Mouse (Mus musculus): ENCODE results near the gene Akap8l.
A peak's percentile ranks its signal among the peaks of the same experiment; 100 is the strongest.

Akap8l gene

GRCm38 (mm10) chr17:32358192-32358942 lies 8.0 kb upstream of the Akap8l start:
- DNase-seq (ENCODE audit: low read depth, low spot score), result no peak

- DNase-seq (ENCODE audit: low read depth, low spot score), result peak; percentile 47
These were observed 6.7 kb upstream of the Akap8l start for GRCm38 (mm10) chr17:32356766-32357760.

- DNase-seq (ENCODE audit: low read depth, low spot score), result no peak
These were observed 5.9 kb upstream of the Akap8l start for GRCm38 (mm10) chr17:32356281-32356680.

DNA sequence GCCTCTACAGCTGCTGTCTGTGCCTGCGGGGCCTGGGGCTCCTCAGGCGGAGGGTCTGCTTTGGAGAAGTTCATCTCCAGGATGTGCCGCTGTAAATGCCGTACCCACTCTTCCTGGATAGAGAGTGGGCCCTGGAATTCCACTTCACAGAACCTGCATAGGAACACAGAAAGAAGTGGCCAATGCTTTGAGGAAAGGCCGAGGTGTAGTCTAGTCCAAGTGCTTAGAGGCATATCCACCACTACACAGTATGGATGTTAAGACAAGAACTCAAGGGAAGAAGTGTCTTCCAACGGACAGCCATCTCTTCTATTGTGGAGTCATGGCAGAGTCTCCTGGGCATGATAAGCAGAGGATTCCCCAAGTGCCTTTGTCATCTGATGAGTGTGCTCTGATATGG lies 4.6 kb upstream of the Akap8l start:
- no peak for DNase-seq (ENCODE audit: low read depth, low spot score)

DNA sequence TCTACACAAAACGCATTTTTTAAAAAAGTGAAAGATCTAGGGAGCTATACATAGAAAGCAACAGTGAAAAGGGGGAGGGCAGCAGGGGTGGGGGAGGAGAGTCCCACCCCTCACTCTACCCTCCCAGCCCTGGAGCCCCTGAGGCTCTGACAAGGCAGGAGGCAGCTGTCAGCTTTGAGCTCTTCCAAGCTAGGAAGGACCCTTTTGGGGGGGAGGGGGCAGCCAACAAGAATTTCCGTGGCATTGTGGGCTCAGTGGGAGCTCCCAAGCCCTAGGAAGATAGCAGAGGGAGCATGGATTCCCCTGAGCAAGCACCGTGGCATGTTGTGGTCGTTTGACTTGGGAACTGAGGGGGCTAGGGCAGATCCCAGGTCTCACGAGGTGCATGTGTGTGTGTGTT lies 3.8 kb upstream of the Akap8l start:
- DNase-seq (ENCODE audit: low read depth, low spot score), result no peak

GRCm38 (mm10) chr17:32353696-32354095 lies 3.3 kb upstream of the Akap8l start:
- DNase-seq (ENCODE audit: low read depth, low spot score), result no peak

DNA sequence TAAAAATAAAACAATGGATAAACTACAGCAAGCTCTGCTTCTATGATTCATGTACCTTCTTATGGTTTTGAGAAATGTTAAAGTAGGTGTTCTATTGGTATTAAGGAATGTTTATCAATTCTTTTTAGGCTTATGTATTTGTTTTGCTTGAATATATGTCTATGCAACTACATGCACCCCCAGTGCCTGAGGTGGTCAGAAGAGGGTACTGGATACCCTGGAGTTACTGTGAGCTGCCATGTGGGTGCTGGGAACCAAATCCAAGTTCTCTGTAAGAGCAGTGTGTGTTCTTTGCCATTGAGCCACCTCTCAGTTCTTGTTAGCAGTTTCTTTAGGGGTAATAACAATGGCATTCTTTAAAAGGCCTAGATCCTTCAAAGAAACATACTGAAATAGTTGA lies 1.3 kb upstream of the Akap8l start:
- DNase-seq (ENCODE audit: low read depth, low spot score), result no peak

DNA sequence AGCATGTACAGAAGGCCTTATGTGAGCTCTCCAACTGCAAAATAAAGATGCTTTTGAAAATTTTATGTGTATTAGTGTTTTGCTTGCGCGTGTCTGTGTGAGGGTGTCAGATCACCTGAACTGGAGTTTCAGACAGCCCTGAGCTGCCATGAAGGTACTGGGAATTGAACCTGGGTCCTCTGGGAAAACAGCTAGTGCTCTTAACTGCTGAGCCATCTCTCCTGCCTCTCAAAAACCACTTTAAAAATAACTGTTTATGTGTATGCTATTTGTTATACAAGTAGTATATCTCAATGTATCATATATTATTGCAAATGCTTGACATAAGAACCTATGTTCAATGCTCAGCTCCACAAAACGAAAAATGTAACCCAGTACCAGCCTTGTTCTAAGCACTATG lies 862 bp upstream of the Akap8l start:
- no peak for DNase-seq (ENCODE audit: low read depth, low spot score)

GRCm38 (mm10) chr17:32349851-32350381 lies 491 bp downstream of the Akap8l start:
- no peak for DNase-seq (ENCODE audit: low read depth, low spot score)

GRCm38 (mm10) chr17:32349037-32349732 lies 1.2 kb downstream of the Akap8l start:
- DNase-seq (ENCODE audit: low read depth, low spot score), result peak; percentile 74

DNA sequence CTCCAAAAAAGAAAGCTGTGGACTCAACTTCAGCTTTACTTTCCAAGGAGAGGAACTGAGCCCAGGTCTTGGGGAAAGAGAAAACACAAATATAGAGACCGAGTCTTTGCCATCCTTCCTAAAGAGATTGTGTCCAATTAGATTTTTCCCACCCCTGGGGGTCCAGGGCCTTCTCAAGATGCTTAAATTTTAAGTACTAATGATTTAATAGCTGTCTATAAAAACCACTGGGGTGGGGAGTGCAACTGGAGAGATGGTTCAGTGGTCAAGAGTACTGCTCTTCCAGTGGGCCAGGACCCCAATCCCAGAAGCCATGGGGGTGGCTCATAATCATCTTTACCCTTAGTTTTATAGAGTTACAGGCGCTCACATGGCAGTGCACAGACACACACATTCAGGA lies 2.0 kb downstream of the Akap8l start:
- DNase-seq (ENCODE audit: low read depth, low spot score), result no peak

GRCm38 (mm10) chr17:32341102-32341501 lies 9.3 kb downstream of the Akap8l start:
- DNase-seq (ENCODE audit: low read depth, low spot score), result no peak

DNA sequence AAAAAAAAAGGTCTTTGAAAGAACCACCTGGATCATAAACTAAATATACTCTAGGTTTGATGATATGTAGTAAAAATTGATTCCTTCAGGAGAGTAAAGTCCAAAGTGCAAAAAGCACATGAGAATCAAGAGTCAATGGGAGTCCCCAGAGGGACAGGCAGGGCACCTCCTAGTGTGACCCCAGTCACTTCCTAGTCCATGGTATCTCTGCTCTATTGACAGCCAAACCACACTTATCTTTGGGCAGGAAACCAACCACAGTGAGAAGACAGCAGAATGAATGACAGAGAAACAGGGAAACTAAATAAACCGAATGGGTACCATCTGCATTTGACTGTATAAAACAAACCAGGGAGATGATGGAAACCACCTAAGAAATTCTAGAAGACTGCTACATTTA lies 10.3 kb downstream of the Akap8l start:
- no peak for DNase-seq (ENCODE audit: low read depth, low spot score)

DNA sequence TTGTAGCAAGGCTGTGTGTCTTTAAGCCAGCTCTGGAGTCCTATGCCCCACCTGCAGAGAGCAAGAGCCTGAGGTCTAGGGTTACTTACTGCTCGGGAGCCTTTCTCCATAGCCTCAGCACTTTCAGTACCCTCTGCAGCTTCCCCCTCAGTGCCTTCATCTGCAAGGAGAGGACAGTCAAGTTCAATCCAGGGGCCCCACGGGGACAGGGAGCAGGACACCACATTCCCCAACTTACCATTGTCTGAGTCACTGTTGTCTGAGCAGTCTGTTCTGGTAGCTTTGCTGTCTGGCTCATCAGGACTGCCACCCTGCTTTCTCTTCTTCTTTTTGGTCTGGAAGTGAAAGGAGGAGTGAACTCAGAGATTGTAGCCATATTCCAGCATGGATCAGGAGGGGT lies 14.5 kb downstream of the Akap8l start:
- DNase-seq (ENCODE audit: low read depth, low spot score), result no peak

GRCm38 (mm10) chr17:32334921-32335320 lies 15.5 kb downstream of the Akap8l start:
- no peak for DNase-seq (ENCODE audit: low read depth, low spot score)

- peak; percentile 34 for DNase-seq (ENCODE audit: low read depth, low spot score)
These were observed 16.6 kb downstream of the Akap8l start for GRCm38 (mm10) chr17:32333675-32334303.

GRCm38 (mm10) chr17:32327501-32327900 lies 22.9 kb downstream of the Akap8l start:
- DNase-seq (ENCODE audit: low read depth, low spot score), result no peak

DNA sequence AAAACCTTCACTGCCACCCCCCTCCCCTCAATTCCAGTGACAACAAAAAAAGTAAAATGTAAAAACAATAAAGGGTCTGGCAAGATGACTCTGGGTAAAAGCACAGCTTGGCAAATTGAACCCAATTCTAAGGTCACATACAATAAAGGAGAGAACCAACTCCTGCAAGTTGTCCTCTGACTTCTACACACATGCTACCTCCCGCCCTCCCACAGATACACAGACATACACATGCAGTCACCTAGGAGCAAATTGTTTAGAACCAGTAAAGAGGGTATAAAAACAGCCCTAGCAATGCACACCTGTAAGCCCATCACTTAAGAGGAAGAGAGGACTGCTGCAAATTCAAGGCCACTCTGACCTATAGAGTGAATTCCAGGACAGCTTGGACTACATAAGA lies 27.6 kb downstream of the Akap8l start:
- no peak for DNase-seq (ENCODE audit: low read depth, low spot score)

GRCm38 (mm10) chr17:32321836-32322235 lies 28.6 kb downstream of the Akap8l start:
- no peak for DNase-seq (ENCODE audit: low read depth, low spot score)

GRCm38 (mm10) chr17:32321390-32321734 lies 29.0 kb downstream of the Akap8l start:
- DNase-seq (ENCODE audit: low read depth, low spot score), result no peak

- DNase-seq (ENCODE audit: low read depth, low spot score), result peak; percentile 100
These were observed 29.6 kb downstream of the Akap8l start, which contains the start of gene Akap8 for GRCm38 (mm10) chr17:32320597-32321389. Akap8 (minus strand) TSS chr17:32321238.
